Mouse (Mus musculus): Measurements from ENCODE around the gene Maged1. TPM values are rescaled to one million over a fixed set of nuclear protein-coding genes. Genes with fewer than 3 reads are reported as not detected.

The Maged1 gene
- 1,088 and 1,133 TPM in 2 replicates for polyA plus RNA-seq (2015; fragmentation: Nextera tagmentation; extraction: Ambion mirVana)

- H3K9ac ChIP-seq: peak within 1 kb of the TSS; percentile 75
- H3K27ac ChIP-seq: peak within 1 kb of the TSS; percentile 92
- 23% methylated on average over 28 of the region's 32 CpGs for WGBS
- peak within 1 kb of the TSS; percentile 59 for H3K4me2 ChIP-seq
- H3K4me1 ChIP-seq: peaks cover 35% of the 10 kb centered on the region
- peaks cover 14% of the 10 kb centered on the region; the same call in 1 of the 2 replicates for H3K36me3 ChIP-seq (replicated peaks)
- no peaks in the 10 kb centered on the region for H3K9me3 ChIP-seq
- no peaks in the 10 kb centered on the region for H3K27me3 ChIP-seq (replicated peaks)
- H3K4me3 ChIP-seq: peak within 1 kb of the TSS; percentile 55
- peak; percentile 95 for ATAC-seq (replicated peaks)
Observed at GRCm38 (mm10) chrX:94541918-94542355, at the start of gene Maged1. TSS of gene Maged1 (minus strand) at chrX:94542143.

GRCm38 (mm10) chrX:94580251-94580650, 38.3 kb upstream of the Maged1 start:
- H3K36me3 ChIP-seq (replicated peaks): no peaks in the 10 kb centered on the region
- H3K9ac ChIP-seq: no peak overlapping the region
- H3K4me1 ChIP-seq: no peaks in the 10 kb centered on the region
- no peaks in the 10 kb centered on the region for H3K9me3 ChIP-seq
- no peak overlapping the region for H3K27ac ChIP-seq
- H3K4me2 ChIP-seq: no peak overlapping the region
- WGBS: 76% methylated on average over 1 of the region's 1 CpGs
- ATAC-seq (replicated peaks): no peak
- H3K4me3 ChIP-seq: no peak overlapping the region
- no peaks in the 10 kb centered on the region for H3K27me3 ChIP-seq (replicated peaks)

GRCm38 (mm10) chrX:94564694-94565093, 22.8 kb upstream of the Maged1 start:
- H3K9ac ChIP-seq: no peak overlapping the region
- no peak for ATAC-seq (replicated peaks)
- no peaks in the 10 kb centered on the region for H3K4me1 ChIP-seq
- no peaks in the 10 kb centered on the region for H3K36me3 ChIP-seq (replicated peaks)
- no peak overlapping the region for H3K4me3 ChIP-seq
- no peak overlapping the region for H3K27ac ChIP-seq
- no peak overlapping the region for H3K4me2 ChIP-seq
- WGBS: 70% methylated on average over 2 of the region's 2 CpGs
- H3K9me3 ChIP-seq: no peaks in the 10 kb centered on the region
- H3K27me3 ChIP-seq (replicated peaks): no peaks in the 10 kb centered on the region

GRCm38 (mm10) chrX:94562392-94562791, 20.4 kb upstream of the Maged1 start:
- Histone ChIP-seq H3K4me1 (no peaks in the 10 kb centered on the region), H3K9ac (no peak overlapping the region), H3K27me3 (replicated peaks) (no peaks in the 10 kb centered on the region), H3K9me3 (no peaks in the 10 kb centered on the region), H3K4me3 (no peak overlapping the region), H3K4me2 (no peak overlapping the region), H3K27ac (no peak overlapping the region), H3K36me3 (replicated peaks) (no peaks in the 10 kb centered on the region)
- no peak for ATAC-seq (replicated peaks)
- WGBS: 54% methylated on average over 5 of the region's 5 CpGs

- Histone ChIP-seq H3K9me3 (no peaks in the 10 kb centered on the region), H3K4me3 (no peak overlapping the region), H3K4me2 (no peak overlapping the region), H3K4me1 (no peaks in the 10 kb centered on the region), H3K9ac (no peak overlapping the region), H3K27me3 (replicated peaks) (no peaks in the 10 kb centered on the region), H3K36me3 (replicated peaks) (no peaks in the 10 kb centered on the region), H3K27ac (no peak overlapping the region)
- no peak for ATAC-seq (replicated peaks)
- WGBS: 67% methylated on average over 3 of the region's 3 CpGs
Observed at GRCm38 (mm10) chrX:94548227-94548626, 6.3 kb upstream of the Maged1 start.

- ATAC-seq (replicated peaks): no peak
- 87% methylated on average over 3 of the region's 3 CpGs for WGBS
- Histone ChIP-seq H3K4me2 (no peak overlapping the region), H3K9me3 (no peaks in the 10 kb centered on the region), H3K4me1 (peaks cover 5% of the 10 kb centered on the region), H3K36me3 (replicated peaks) (no peaks in the 10 kb centered on the region), H3K27me3 (replicated peaks) (no peaks in the 10 kb centered on the region), H3K27ac (no peak overlapping the region), H3K9ac (no peak overlapping the region), H3K4me3 (no peak overlapping the region)
Observed at GRCm38 (mm10) chrX:94545941-94546340, 4.0 kb upstream of the Maged1 start.

- 0 out of 2 replicates have a peak, but pooled peaks cover under 1% of the 10 kb centered on the region for H3K36me3 ChIP-seq (replicated peaks)
- H3K4me1 ChIP-seq: peaks cover 9% of the 10 kb centered on the region
- peak overlapping the region; percentile 65 for H3K27ac ChIP-seq
- 19% methylated on average over 1 of the region's 1 CpGs for WGBS
- H3K9me3 ChIP-seq: no peaks in the 10 kb centered on the region
- H3K9ac ChIP-seq: no peak overlapping the region
- no peak overlapping the region for H3K4me3 ChIP-seq
- ATAC-seq (replicated peaks): no peak
- no peaks in the 10 kb centered on the region for H3K27me3 ChIP-seq (replicated peaks)
- H3K4me2 ChIP-seq: no peak overlapping the region
Observed at GRCm38 (mm10) chrX:94544923-94545322, 3.0 kb upstream of the Maged1 start.

- peaks cover 33% of the 10 kb centered on the region for H3K4me1 ChIP-seq
- H3K27ac ChIP-seq: peak overlapping the region; percentile 92
- H3K36me3 ChIP-seq (replicated peaks): peaks cover 10% of the 10 kb centered on the region; the same call in 1 of the 2 replicates
- no peaks in the 10 kb centered on the region for H3K9me3 ChIP-seq
- peak overlapping the region; percentile 38 for H3K9ac ChIP-seq
- H3K4me2 ChIP-seq: peak overlapping the region; percentile 52
- peak overlapping the region; percentile 55 for H3K4me3 ChIP-seq
- H3K27me3 ChIP-seq (replicated peaks): no peaks in the 10 kb centered on the region
- 34% methylated on average over 9 of the region's 9 CpGs for WGBS
- ATAC-seq (replicated peaks): peak; percentile 0
Observed at GRCm38 (mm10) chrX:94542536-94542935, 593 bp upstream of the Maged1 start.

- Histone ChIP-seq H3K27me3 (replicated peaks) (no peaks in the 10 kb centered on the region), H3K9ac (peak overlapping the region; percentile 75), H3K4me2 (peak overlapping the region; percentile 59), H3K27ac (peak overlapping the region; percentile 87), H3K9me3 (no peaks in the 10 kb centered on the region), H3K36me3 (replicated peaks) (peaks cover 16% of the 10 kb centered on the region; the same call in 1 of the 2 replicates), H3K4me1 (peaks cover 35% of the 10 kb centered on the region), H3K4me3 (peak overlapping the region; percentile 55)
- ATAC-seq (replicated peaks): peak; percentile 1
- 21% methylated on average over 25 of the region's 25 CpGs for WGBS
Observed at GRCm38 (mm10) chrX:94541206-94541605, 737 bp downstream of the Maged1 start.

GRCm38 (mm10) chrX:94540341-94541201, 1.4 kb downstream of the Maged1 start:
- Histone ChIP-seq H3K4me1 (peaks cover 39% of the 10 kb centered on the region), H3K9ac (peak overlapping the region; percentile 75), H3K27ac (peak overlapping the region; percentile 87), H3K36me3 (replicated peaks) (peaks cover 21% of the 10 kb centered on the region; the same call in 1 of the 2 replicates), H3K4me3 (peak overlapping the region; percentile 55), H3K27me3 (replicated peaks) (no peaks in the 10 kb centered on the region), H3K9me3 (no peaks in the 10 kb centered on the region), H3K4me2 (peak overlapping the region; percentile 59)
- 21% methylated on average over 37 of the region's 37 CpGs for WGBS
- ATAC-seq (replicated peaks): peak; percentile 29

GRCm38 (mm10) chrX:94534346-94534745, 7.6 kb downstream of the Maged1 start:
- 64% methylated on average over 2 of the region's 2 CpGs for WGBS

GRCm38 (mm10) chrX:94530301-94530700, 11.6 kb downstream of the Maged1 start:
- H3K36me3 ChIP-seq (replicated peaks): no peaks in the 10 kb centered on the region
- no peaks in the 10 kb centered on the region for H3K9me3 ChIP-seq
- H3K4me2 ChIP-seq: no peak overlapping the region
- no peak for ATAC-seq (replicated peaks)
- H3K4me1 ChIP-seq: no peaks in the 10 kb centered on the region
- H3K27me3 ChIP-seq (replicated peaks): no peaks in the 10 kb centered on the region
- WGBS: 86% methylated on average over 3 of the region's 3 CpGs
- no peak overlapping the region for H3K27ac ChIP-seq
- H3K9ac ChIP-seq: no peak overlapping the region
- no peak overlapping the region for H3K4me3 ChIP-seq

More at GRCm38 (mm10) chrX:94534346-94534745, 7.6 kb downstream of the Maged1 start:
- Histone ChIP-seq H3K27ac (no peak overlapping the region), H3K36me3 (replicated peaks) (peaks cover 19% of the 10 kb centered on the region; the same call in 1 of the 2 replicates), H3K4me3 (no peak overlapping the region), H3K9me3 (no peaks in the 10 kb centered on the region), H3K27me3 (replicated peaks) (no peaks in the 10 kb centered on the region), H3K9ac (no peak overlapping the region), H3K4me2 (no peak overlapping the region), H3K4me1 (peaks cover 25% of the 10 kb centered on the region)
- 0 out of 2 replicates have a peak, but pooled peaks have one; percentile 21 for ATAC-seq (replicated peaks)

Measured in midbrain, embryonic 15.5 days (tissue).